ENCODE assay signal across 9 mouse cellular contexts in genomic region chr15:92974931-92975330, GRCm38 (mm10).
DNase-seq lines count a peak whose midpoint lies in the region.
"Had no signal": no experiment of that assay in that cellular context is flagged by ENCODE, and none has a peak within 500 bp of the region (broad histone marks: within the 10 kb centered on the region; RNA-seq: fewer than 3 reads in every experiment).

No protein-coding gene starts in this region.

- DNase-seq in layer of hippocampus, adult 11-12 months (ENCODE audit: low spot score) = peak; percentile 62
- no peak for DNase-seq in layer of hippocampus, postnatal 25 days (ENCODE audit: extremely low spot score in 1 of 2, low spot score in 1 of 2)
- peak; percentile 56 to 59 for DNase-seq in frontal cortex, adult 2 months (ENCODE audit: extremely low spot score in 1 of 2, low spot score in 1 of 2)
- DNase-seq in layer of hippocampus, postnatal 14 days (ENCODE audit: low spot score in 2 of 2) = peak; percentile 13 to 67
- DNase-seq in right cerebral cortex, postnatal 14 days = peak; percentile 21
- DNase-seq in embryo, embryonic 9.5 days (ENCODE audit: extremely low spot score) = no peak
- DNase-seq in cerebellum, postnatal 25 days = no peak
- DNase-seq: kidney, postnatal 10 days; lung, postnatal 10 days had no signal

Comparison
In these comparisons a context has a peak if more than half of its experiments do, and no peak if none do; other contexts are left out.
1. DNase-seq: peak in layer of hippocampus, adult 11-12 months (single experiment), frontal cortex, adult 2 months (2 of 2), layer of hippocampus, postnatal 14 days (2 of 2) and right cerebral cortex, postnatal 14 days (single experiment); none in layer of hippocampus, postnatal 25 days (0 of 2), embryo, embryonic 9.5 days (single experiment) and cerebellum, postnatal 25 days (0 of 2).